Mouse (Mus musculus): ENCODE results near the gene Vdr. TPM values are rescaled to one million over a fixed set of nuclear protein-coding genes. Genes with fewer than 3 reads are reported as not detected.

Vdr gene
- 2.3 TPM for polyA plus RNA-seq (2017; shearing (Covaris generic))

GRCm38 (mm10) chr15:97910530-97910929 lies at the start of gene Vdr:
Gene Vdr, minus strand, starts transcription at chr15:97910630.

DNA sequence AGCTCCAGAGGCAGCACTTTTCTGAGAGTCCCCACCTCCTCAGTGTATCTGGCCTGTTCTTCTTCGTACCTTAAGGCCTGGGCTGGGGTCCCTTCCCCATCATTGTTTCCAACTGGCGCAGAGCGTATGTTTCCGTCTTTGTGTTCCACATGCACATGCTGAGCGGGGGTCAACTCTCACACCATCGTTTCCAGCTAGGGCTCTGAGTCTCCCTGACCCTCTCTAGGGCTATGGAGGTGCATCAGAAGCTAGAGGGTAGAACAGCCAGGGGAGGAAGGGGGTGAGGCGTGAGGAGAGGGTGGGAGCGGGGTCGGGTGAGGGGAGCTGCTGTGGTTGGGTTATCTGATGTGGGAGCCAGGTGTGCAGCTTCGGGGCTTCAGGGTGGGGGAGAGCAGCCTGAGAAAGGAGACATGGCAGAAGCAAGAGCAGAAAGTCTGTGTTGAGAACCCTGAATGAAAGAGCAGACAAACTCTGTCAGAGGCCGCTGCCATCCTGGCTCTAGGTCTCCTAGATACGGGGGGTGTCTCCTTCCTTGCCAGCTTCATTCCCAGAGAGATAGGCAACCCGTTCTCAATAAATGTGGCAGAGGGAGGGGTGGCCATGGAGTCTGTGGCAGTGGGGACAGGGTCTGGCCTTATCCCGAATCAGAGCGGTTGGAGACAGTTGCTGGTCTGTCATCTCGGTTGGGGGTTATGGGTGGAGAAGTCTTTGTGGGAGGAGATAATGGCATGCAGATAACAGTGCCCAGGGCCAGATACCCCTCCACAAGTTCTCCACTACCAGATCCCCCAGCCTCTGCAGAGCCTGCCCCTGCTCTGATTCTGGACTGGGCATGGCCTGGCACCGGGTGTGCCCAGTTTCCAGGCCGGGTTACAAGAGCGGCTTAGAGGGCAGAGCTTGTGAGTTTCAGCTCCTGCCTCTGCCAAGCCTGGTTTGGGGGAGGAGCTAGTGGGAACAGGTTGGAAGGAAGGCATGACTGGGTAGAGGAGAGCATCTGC lies 66.1 kb downstream of the Vdr start, which contains the start of gene Hdac7:
TSS of gene Hdac7 (minus strand) at position 466 of the 998 bp plus-strand sequence.

Other genes with a start within 250 kb of the Vdr start
- 37.7 TPM for gene Rpap3, start 204.8 kb downstream of the Vdr start, polyA plus RNA-seq (2017; shearing (Covaris generic))
- gene Endou, start 179.3 kb downstream of the Vdr start, polyA plus RNA-seq (2017; shearing (Covaris generic)), result 0.50 TPM
- gene Rapgef3, start 142.7 kb downstream of the Vdr start, polyA plus RNA-seq (2017; shearing (Covaris generic)), result 3.9 TPM
- gene Slc48a1, start 132.1 kb downstream of the Vdr start, polyA plus RNA-seq (2017; shearing (Covaris generic)), result 36.5 TPM
- gene Hdac7, start 66.1 kb downstream of the Vdr start, polyA plus RNA-seq (2017; shearing (Covaris generic)), result 60.5 TPM
- gene Tmem106c, start 53.6 kb upstream of the Vdr start, polyA plus RNA-seq (2017; shearing (Covaris generic)), result 32.3 TPM
- not detected for gene Col2a1, start 94.1 kb upstream of the Vdr start, polyA plus RNA-seq (2017; shearing (Covaris generic))
- gene Pfkm, start 182.0 kb upstream of the Vdr start, polyA plus RNA-seq (2017; shearing (Covaris generic)), result 18.2 TPM
- 47.9 TPM for gene Senp1, start 183.1 kb upstream of the Vdr start, polyA plus RNA-seq (2017; shearing (Covaris generic))

Measured in CD4-positive, CD25-positive, alpha-beta regulatory T cell, adult 9 weeks (primary cell).